Mouse (Mus musculus): ENCODE results near the gene Tom1l2.

DNA sequence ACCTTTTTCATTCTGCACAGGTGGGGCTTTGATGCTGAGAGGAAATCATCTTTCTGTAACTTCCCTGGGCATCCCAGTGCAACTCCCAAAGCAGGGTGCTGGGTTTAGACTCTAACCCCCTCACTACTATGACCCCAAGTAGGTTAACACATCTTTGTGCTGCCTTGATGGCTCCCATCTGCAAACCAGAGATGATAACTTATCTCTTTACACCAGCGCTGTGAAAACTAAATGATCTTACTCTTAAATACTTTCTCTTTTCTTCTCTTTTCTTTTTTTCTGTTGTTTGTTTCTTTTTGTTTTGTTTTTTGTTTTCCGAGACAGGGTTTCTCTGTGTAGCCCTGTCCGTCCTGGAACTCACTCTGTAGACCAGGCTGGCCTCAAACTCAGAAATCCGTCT lies 6.8 kb downstream of the Tom1l2 start:
- no peak for TF ChIP-seq CTCF (IDR thresholded peaks at IDR 0.05; ENCODE audit: extremely low read depth, insufficient read depth, low read length)
- no peak for TF ChIP-seq POLR2A (IDR thresholded peaks at IDR 0.05; ENCODE audit: extremely low read depth, insufficient read depth, low read length)
